Comparison of ENCODE assay signal across 10 mouse cellular contexts in genomic region chr4:151165539-151165938, GRCm38 (mm10).
DNase-seq lines count a peak whose midpoint lies in the region; ATAC-seq lines count a peak whose summit lies in the region.
"Had no signal": no experiment of that assay in that cellular context is flagged by ENCODE, and none has a peak within 500 bp of the region (broad histone marks: within the 10 kb centered on the region; RNA-seq: fewer than 3 reads in every experiment).

No protein-coding gene starts in this region.

- intact Hi-C loops in left cerebral cortex, postnatal 14 days (cut with DNase I) = loop anchor here (10.0 kb wide), 1 partner anchor 109 kb away; no protein-coding TSS in a partner anchor

- H3K4me1 ChIP-seq in hindbrain, embryonic 16.5 days (ENCODE audit: control insufficient read depth, insufficient read depth, low read depth, low read length) = peaks cover 20% of the 10 kb centered on the region

- no peak overlapping the region for H3K4me2 ChIP-seq in hindbrain, embryonic 16.5 days (ENCODE audit: low read length)
- H3K4me2 ChIP-seq: limb, embryonic 12.5 days; stomach, embryonic 15.5 days had no signal

- peak overlapping the region; percentile 55 for H3K27ac ChIP-seq in hindbrain, embryonic 16.5 days (ENCODE audit: low read depth, low read length)
- H3K27ac ChIP-seq: limb, embryonic 12.5 days; stomach, embryonic 15.5 days had no signal

- H3K4me3 ChIP-seq in hindbrain, embryonic 16.5 days (ENCODE audit: low read length) = no peak overlapping the region
- H3K4me3 ChIP-seq: limb, embryonic 12.5 days; stomach, embryonic 15.5 days had no signal

- DNase-seq in MN1 (ENCODE audit: low spot score) = peak; percentile 94
- peak; percentile 94 for DNase-seq in adrenal gland, postnatal 10 days
- DNase-seq in left cerebral cortex, postnatal 14 days (ENCODE audit: low spot score in 2 of 2) = peak; percentile 87 to 93
- peak; percentile 84 for DNase-seq in ovary, postnatal 14 days (ENCODE audit: low spot score)
- no peak for DNase-seq in embryo, embryonic 10.5 days (ENCODE audit: low spot score)
- DNase-seq in embryo, embryonic 9.5 days (ENCODE audit: extremely low spot score) = no peak

- no peak overlapping the region for H3K9ac ChIP-seq in hindbrain, embryonic 16.5 days (ENCODE audit: low read depth, low read length)
- H3K9ac ChIP-seq: limb, embryonic 12.5 days; stomach, embryonic 15.5 days had no signal

- no peaks in the 10 kb centered on the region for H3K36me3 ChIP-seq in hindbrain, embryonic 16.5 days (ENCODE audit: control insufficient read depth, insufficient read depth, low read length)
- H3K36me3 ChIP-seq: limb, embryonic 12.5 days; stomach, embryonic 15.5 days had no signal

- 6% methylated on average over 10 of the region's 10 CpGs for WGBS in hindbrain, embryonic 16.5 days

- ATAC-seq in frontal cortex, adult (ENCODE audit: low TSS enrichment) = peak; percentile 52; the same call in 1 of the 2 replicates
- peak; percentile 86 for ATAC-seq in hindbrain, embryonic 16.5 days

- no peaks in the 10 kb centered on the region for H3K9me3 ChIP-seq in hindbrain, embryonic 16.5 days (ENCODE audit: control insufficient read depth, low read length)
- H3K9me3 ChIP-seq: limb, embryonic 12.5 days; stomach, embryonic 15.5 days had no signal

- H3K27me3 ChIP-seq in hindbrain, embryonic 16.5 days (replicated peaks; ENCODE audit: control insufficient read depth, insufficient read depth, low read length) = peaks cover 16% of the 10 kb centered on the region; the same call in 1 of the 2 replicates

Comparison
In these comparisons a context has a peak if more than half of its experiments do, and no peak if none do; other contexts are left out.
1. DNase-seq: peak in MN1 (single experiment), adrenal gland, postnatal 10 days (single experiment), left cerebral cortex, postnatal 14 days (2 of 2) and ovary, postnatal 14 days (single experiment); none in embryo, embryonic 10.5 days (single experiment) and embryo, embryonic 9.5 days (single experiment).